Mouse (Mus musculus) heart, postnatal 0 days (tissue): ENCODE measurements around the gene Gsx1.

Source experiments
- CTCF ChIP-seq: IDR thresholded peaks from 2 replicates; pipeline ENCODE4 v1.5.1; 2016; ENCODE audit warnings: antibody characterized with exemption, control low read depth, low read depth
- EP300 ChIP-seq: IDR thresholded peaks from 2 replicates; pipeline ENCODE4 v1.6.1; 2016; ENCODE audit warnings: antibody characterized with exemption, low read depth

DNA sequence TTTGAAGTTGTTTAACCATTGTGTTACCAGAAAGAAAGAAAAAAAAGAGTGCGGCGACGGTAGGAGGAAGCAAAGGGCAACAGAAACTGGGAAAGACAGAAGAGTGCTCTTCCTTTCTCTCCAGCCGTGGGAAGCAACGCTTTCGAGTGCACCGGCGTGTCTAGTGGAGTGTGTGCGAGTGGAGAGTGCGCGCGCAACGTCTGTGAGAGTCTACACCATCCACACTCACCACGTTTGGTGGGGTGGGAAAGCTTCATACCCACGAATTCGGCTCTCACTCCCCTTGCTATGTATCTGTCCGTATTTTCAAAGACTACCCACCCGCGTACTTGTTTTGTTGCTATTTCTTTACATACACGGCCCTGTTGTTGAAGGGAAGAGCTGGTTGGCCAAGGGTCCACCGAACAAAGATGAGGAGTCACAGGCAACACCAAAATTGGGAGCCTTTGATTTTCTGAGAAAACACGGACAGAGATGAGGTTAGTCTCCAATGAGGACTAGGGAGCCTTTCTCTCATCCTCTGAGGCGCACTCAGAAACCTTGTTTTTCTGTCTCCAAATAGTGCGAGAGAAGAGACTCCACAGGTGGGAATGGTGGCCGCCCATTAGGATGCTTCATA, 835 bp upstream of the Gsx1 start:
- TF ChIP-seq CTCF, result no peak
- TF ChIP-seq EP300, result no peak
